Comparison of ENCODE assay signal across 12 mouse cellular contexts in genomic region chr10:128424604-128425003, GRCm38 (mm10). TPM values are rescaled to one million over a fixed set of nuclear protein-coding genes. Genes with fewer than 3 reads are reported as not detected.
DNase-seq lines count a peak whose midpoint lies in the region; ATAC-seq and TF ChIP-seq lines count a peak whose summit lies in the region.
"Had no signal": no experiment of that assay in that cellular context is flagged by ENCODE, and none has a peak within 500 bp of the region (broad histone marks: within the 10 kb centered on the region; RNA-seq: fewer than 3 reads in every experiment).

No protein-coding gene starts in this region.

- H3K9ac ChIP-seq in kidney, embryonic 16.5 days (replicated peaks; ENCODE audit: low read length) = peak overlapping the region; percentile 28; the same call in 1 of the 2 replicates
- H3K9ac ChIP-seq in embryonic facial prominence, embryonic 11.5 days (replicated peaks; ENCODE audit: low read length) = no peak overlapping the region
- H3K9ac ChIP-seq in stomach, embryonic 16.5 days (ENCODE audit: low read length) = no peak overlapping the region
- H3K9ac ChIP-seq: forebrain, embryonic 13.5 days had no signal

- ATAC-seq in kidney, embryonic 16.5 days (ENCODE audit: low FRiP score, low TSS enrichment) = peak; percentile 89
- no peak for ATAC-seq in embryonic facial prominence, embryonic 11.5 days (replicated peaks; ENCODE audit: insufficient number of reproducible peaks, low FRiP score, low TSS enrichment, low read depth)
- peak; percentile 47; the same call in 1 of the 2 replicates for ATAC-seq in stomach, embryonic 16.5 days (ENCODE audit: insufficient read depth, low FRiP score)
- ATAC-seq: forebrain, embryonic 13.5 days; Patski had no signal

- H3K36me3 ChIP-seq in kidney, embryonic 16.5 days (ENCODE audit: insufficient read depth, low read length) = peaks cover 35% of the 10 kb centered on the region
- H3K36me3 ChIP-seq in embryonic facial prominence, embryonic 11.5 days (replicated peaks; ENCODE audit: control insufficient read depth, insufficient read depth, low read depth, low read length) = peaks cover 3% of the 10 kb centered on the region
- peaks cover 7% of the 10 kb centered on the region; the same call in 1 of the 2 replicates for H3K36me3 ChIP-seq in stomach, embryonic 16.5 days (ENCODE audit: control insufficient read depth, insufficient read depth, low read length)

- no peak for DNase-seq in kidney, adult 9 months
- peak; percentile 21 to 39 for DNase-seq in CD8-positive naive resting alpha-beta T cell, adult 2 months (ENCODE audit: low read depth in 2 of 2, low spot score in 2 of 2)
- peak; percentile 42 for DNase-seq in embryonic facial prominence, embryonic 11.5 days (ENCODE audit: low spot score)
- no peak for DNase-seq in layer of hippocampus, adult 2 months (ENCODE audit: low spot score in 2 of 2)
- no peak for DNase-seq in cerebellum, adult 11 months
- no peak for DNase-seq in ovary, postnatal 14 days (ENCODE audit: low spot score)
- DNase-seq: cerebellum, postnatal 36 days had no signal

- 4% methylated on average over 7 of the region's 7 CpGs for WGBS in kidney, embryonic 16.5 days
- 57% methylated on average over 7 of the region's 7 CpGs for WGBS in embryonic facial prominence, embryonic 11.5 days
- 28% methylated on average over 7 of the region's 7 CpGs for WGBS in stomach, embryonic 16.5 days

- TF ChIP-seq CTCF in layer of hippocampus, adult 2 months (conservative IDR thresholded peaks at IDR 0.05) = no peak

- peaks cover 9% of the 10 kb centered on the region; the same call in 1 of the 2 replicates for H3K4me1 ChIP-seq in kidney, embryonic 16.5 days (ENCODE audit: insufficient read depth, low read length)
- H3K4me1 ChIP-seq in embryonic facial prominence, embryonic 11.5 days (ENCODE audit: control insufficient read depth, insufficient read depth, low read length) = no peaks in the 10 kb centered on the region
- no peaks in the 10 kb centered on the region for H3K4me1 ChIP-seq in stomach, embryonic 16.5 days (ENCODE audit: control insufficient read depth, insufficient read depth, low read length)
- H3K4me1 ChIP-seq: forebrain, embryonic 13.5 days had no signal

- H3K27ac ChIP-seq in kidney, embryonic 16.5 days (ENCODE audit: low read length) = peak overlapping the region; percentile 76; the same call in 1 of the 2 replicates
- H3K27ac ChIP-seq in embryonic facial prominence, embryonic 11.5 days (replicated peaks; ENCODE audit: low read depth, low read length) = no peak overlapping the region
- H3K27ac ChIP-seq in stomach, embryonic 16.5 days (ENCODE audit: low read length) = no peak overlapping the region; the same call in 1 of the 2 replicates
- no peak overlapping the region for H3K27ac ChIP-seq in layer of hippocampus, adult 2 months
- H3K27ac ChIP-seq: forebrain, embryonic 13.5 days had no signal

- no peaks in the 10 kb centered on the region for H3K9me3 ChIP-seq in kidney, embryonic 16.5 days (ENCODE audit: low read length)
- H3K9me3 ChIP-seq in embryonic facial prominence, embryonic 11.5 days (replicated peaks; ENCODE audit: control insufficient read depth, low read length) = no peaks in the 10 kb centered on the region
- H3K9me3 ChIP-seq in stomach, embryonic 16.5 days (replicated peaks; ENCODE audit: control insufficient read depth, low read length) = no peaks in the 10 kb centered on the region
- H3K9me3 ChIP-seq: forebrain, embryonic 13.5 days had no signal

- peak overlapping the region; percentile 9; the same call in 1 of the 2 replicates for H3K4me2 ChIP-seq in kidney, embryonic 16.5 days (replicated peaks; ENCODE audit: low read depth, low read length)
- H3K4me2 ChIP-seq in embryonic facial prominence, embryonic 11.5 days (ENCODE audit: low read depth, low read length) = no peak overlapping the region
- H3K4me2 ChIP-seq in stomach, embryonic 16.5 days (ENCODE audit: low read depth, low read length) = no peak overlapping the region
- H3K4me2 ChIP-seq: forebrain, embryonic 13.5 days had no signal

- H3K4me3 ChIP-seq in kidney, embryonic 16.5 days (ENCODE audit: low read length) = no peak overlapping the region
- H3K4me3 ChIP-seq in embryonic facial prominence, embryonic 11.5 days (ENCODE audit: low read depth, low read length) = no peak overlapping the region
- no peak overlapping the region for H3K4me3 ChIP-seq in stomach, embryonic 16.5 days (replicated peaks; ENCODE audit: low read length)
- H3K4me3 ChIP-seq in layer of hippocampus, adult 2 months = no peak overlapping the region
- H3K4me3 ChIP-seq: forebrain, embryonic 13.5 days had no signal

- no peaks in the 10 kb centered on the region for H3K27me3 ChIP-seq in kidney, embryonic 16.5 days (ENCODE audit: insufficient read depth, low read length)
- no peaks in the 10 kb centered on the region for H3K27me3 ChIP-seq in embryonic facial prominence, embryonic 11.5 days (ENCODE audit: control insufficient read depth, insufficient read depth, low read length)
- H3K27me3 ChIP-seq in stomach, embryonic 16.5 days (ENCODE audit: control insufficient read depth, insufficient read depth, low read length) = no peaks in the 10 kb centered on the region
- H3K27me3 ChIP-seq: forebrain, embryonic 13.5 days; Patski had no signal

RNA-seq across cellular contexts. Expression of gene Rnf41, which starts 13.1 kb away (rescaled TPM):
- polyA plus RNA-seq in kidney, embryonic 16.5 days (2015; fragmentation: Nextera tagmentation; extraction: Ambion mirVana) = 52.5 and 52.6 TPM in 2 replicates
- 36.4 and 38.9 TPM in 2 replicates for polyA plus RNA-seq in embryonic facial prominence, embryonic 11.5 days (2014; fragmentation: Nextera tagmentation; extraction: Ambion mirVana)
- polyA plus RNA-seq in stomach, embryonic 16.5 days (2015; fragmentation: Nextera tagmentation; extraction: Ambion mirVana) = 37.0 and 38.5 TPM in 2 replicates
- total RNA-seq in layer of hippocampus, adult 2 months (2021) = 10 to 100 TPM; 69.5 to 71.8 TPM

RNA-seq across cellular contexts. Expression of gene Nabp2, which starts 13.3 kb away (rescaled TPM):
- 81.7 and 94.8 TPM in 2 replicates for polyA plus RNA-seq in kidney, embryonic 16.5 days (2015; fragmentation: Nextera tagmentation; extraction: Ambion mirVana)
- 92.2 and 99.1 TPM in 2 replicates for polyA plus RNA-seq in embryonic facial prominence, embryonic 11.5 days (2014; fragmentation: Nextera tagmentation; extraction: Ambion mirVana)
- polyA plus RNA-seq in stomach, embryonic 16.5 days (2015; fragmentation: Nextera tagmentation; extraction: Ambion mirVana) = 72.0 and 75.5 TPM in 2 replicates
- 10 to 100 TPM; 88.2 to 93.0 TPM for total RNA-seq in layer of hippocampus, adult 2 months (2021)

RNA-seq across cellular contexts. Expression of gene Slc39a5, which starts 23.6 kb away (rescaled TPM):
- polyA plus RNA-seq in kidney, embryonic 16.5 days (2015; fragmentation: Nextera tagmentation; extraction: Ambion mirVana) = 69.0 and 75.1 TPM in 2 replicates
- polyA plus RNA-seq in embryonic facial prominence, embryonic 11.5 days (2014; fragmentation: Nextera tagmentation; extraction: Ambion mirVana) = not detected in 2 replicates
- 28.7 and 32.9 TPM in 2 replicates for polyA plus RNA-seq in stomach, embryonic 16.5 days (2015; fragmentation: Nextera tagmentation; extraction: Ambion mirVana)
- under 1 TPM in 1 of 2 experiments, not detected in 1; 0.29 TPM for total RNA-seq in layer of hippocampus, adult 2 months (2021)
- total RNA-seq: heart, adult 18-20 months had no signal
- polyA plus RNA-seq: forebrain, embryonic 13.5 days had no signal

RNA-seq across cellular contexts. Expression of gene Smarcc2, which starts 34.4 kb away (rescaled TPM):
- polyA plus RNA-seq in kidney, embryonic 16.5 days (2015; fragmentation: Nextera tagmentation; extraction: Ambion mirVana) = 64.5 and 75.9 TPM in 2 replicates
- 103 and 109 TPM in 2 replicates for polyA plus RNA-seq in embryonic facial prominence, embryonic 11.5 days (2014; fragmentation: Nextera tagmentation; extraction: Ambion mirVana)
- 59.5 and 62.4 TPM in 2 replicates for polyA plus RNA-seq in stomach, embryonic 16.5 days (2015; fragmentation: Nextera tagmentation; extraction: Ambion mirVana)
- total RNA-seq in layer of hippocampus, adult 2 months (2021) = 100 to 1,000 TPM; 246 to 255 TPM

RNA-seq across cellular contexts. Expression of gene Ankrd52, which starts 47.7 kb away (rescaled TPM):
- 11.9 and 12.8 TPM in 2 replicates for polyA plus RNA-seq in kidney, embryonic 16.5 days (2015; fragmentation: Nextera tagmentation; extraction: Ambion mirVana)
- 9.3 and 10.4 TPM in 2 replicates for polyA plus RNA-seq in embryonic facial prominence, embryonic 11.5 days (2014; fragmentation: Nextera tagmentation; extraction: Ambion mirVana)
- polyA plus RNA-seq in stomach, embryonic 16.5 days (2015; fragmentation: Nextera tagmentation; extraction: Ambion mirVana) = 8.4 and 10.0 TPM in 2 replicates
- total RNA-seq in layer of hippocampus, adult 2 months (2021) = 10 to 100 TPM; 50.6 to 51.6 TPM

Comparison
In these comparisons a context has a peak if more than half of its experiments do, and no peak if none do; other contexts are left out.
1. DNase-seq: peak in CD8-positive naive resting alpha-beta T cell, adult 2 months (2 of 2) and embryonic facial prominence, embryonic 11.5 days (single experiment); none in kidney, adult 9 months (single experiment), layer of hippocampus, adult 2 months (0 of 2), cerebellum, adult 11 months (single experiment) and ovary, postnatal 14 days (single experiment).
2. RNA of gene Slc39a5, which starts 23.6 kb away (polyA plus RNA-seq): 69.0 to 75.1 TPM in kidney, embryonic 16.5 days and 28.7 to 32.9 TPM in stomach, embryonic 16.5 days; not detected in embryonic facial prominence, embryonic 11.5 days; every median in the first group is over 10 times any median in the second.